Mouse (Mus musculus): ENCODE data around the gene Cd2ap. TPM values are rescaled to one million over a fixed set of nuclear protein-coding genes. Genes with fewer than 3 reads are reported as not detected.

The Cd2ap gene
- total RNA-seq, 2 experiments from 2014 or later: 18.8 to 19.4 TPM

Other genes with a start within 250 kb of the Cd2ap start
- under 1 TPM; 0.57 to 0.59 TPM for gene Adgrf4, start 184.4 kb downstream of the Cd2ap start, total RNA-seq (2021)
- gene Adgrf2, start 134.5 kb downstream of the Cd2ap start, total RNA-seq (2021): under 1 TPM; 0.44 to 0.68 TPM
- 10 to 100 TPM; 75.4 to 79.0 TPM for gene Tnfrsf21, start 139.9 kb upstream of the Cd2ap start, total RNA-seq (2021)